Mouse (Mus musculus): ENCODE results near the gene Atg4b.

Gene Atg4b

DNA sequence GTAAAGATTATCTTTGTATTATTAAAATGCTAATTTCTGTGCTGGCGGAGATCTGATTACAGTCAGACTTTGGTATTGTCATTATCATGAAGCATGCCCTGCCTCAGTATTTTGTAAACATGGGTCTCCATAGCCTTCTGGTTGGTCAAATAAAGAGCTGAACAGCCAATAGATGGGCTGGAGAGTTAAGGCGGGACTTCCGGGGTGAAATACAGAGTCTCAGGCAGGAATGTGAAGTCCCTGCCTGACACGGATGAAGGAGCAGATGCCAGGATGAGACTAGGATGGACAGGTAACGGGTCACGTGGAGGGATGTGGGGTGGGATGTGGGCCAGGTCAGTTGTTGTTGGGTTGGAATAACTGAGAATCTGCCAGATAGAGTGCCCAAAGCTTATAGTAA lies at the start of gene Atg4b:
Gene Atg4b (plus strand): TSS at position 211 of the 400 bp plus-strand sequence.
- no peak for DNase-seq (ENCODE audit: low spot score)

DNA sequence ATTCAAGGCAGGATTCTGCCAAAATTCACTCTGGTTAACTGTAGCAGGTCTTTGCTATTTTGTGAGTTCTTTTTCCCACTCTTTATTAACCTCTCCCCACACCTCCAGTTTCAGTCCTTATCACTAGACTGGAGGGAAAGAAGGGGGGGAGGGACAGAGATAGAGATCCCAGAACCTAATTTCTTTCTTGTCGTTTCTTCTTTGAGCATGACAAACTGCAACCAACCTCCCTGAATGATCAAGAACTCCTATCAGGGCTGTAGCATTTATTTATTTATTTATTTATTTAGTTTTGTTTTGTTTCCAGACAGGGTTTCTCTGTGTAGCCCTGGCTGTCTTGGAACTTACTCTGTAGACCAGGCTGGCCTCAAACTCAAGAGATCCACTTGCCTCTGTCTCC lies 49.2 kb upstream of the Atg4b start:
- no peak for DNase-seq (ENCODE audit: low spot score)

DNA sequence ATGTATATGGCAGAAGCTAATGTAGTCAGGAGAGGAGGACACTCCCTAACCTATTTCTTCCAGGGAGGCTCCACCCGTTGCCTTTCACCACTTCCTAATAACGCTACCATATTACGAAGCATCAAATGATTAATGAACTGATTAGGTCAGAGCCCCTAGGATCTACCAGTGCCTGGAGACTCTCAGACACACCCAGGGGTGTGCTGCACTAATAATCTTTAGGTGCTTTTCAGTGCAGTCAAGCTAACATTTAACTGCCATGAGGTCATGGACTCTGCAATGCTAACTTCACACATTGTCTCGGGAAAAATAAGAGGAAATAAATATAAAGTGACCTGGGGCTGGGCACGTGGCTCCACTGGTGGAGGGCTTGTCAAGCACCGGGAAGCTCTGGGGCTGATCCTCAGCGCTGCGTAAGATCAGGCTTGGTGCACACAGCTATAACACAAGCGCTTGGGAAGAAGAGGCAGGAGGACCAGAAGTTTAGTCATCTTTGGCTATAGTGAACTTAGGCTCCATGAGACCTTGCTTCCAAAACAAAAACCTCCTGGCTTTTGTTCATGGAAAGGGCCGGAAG lies 47.7 kb upstream of the Atg4b start:
- no peak for DNase-seq (ENCODE audit: low spot score)

DNA sequence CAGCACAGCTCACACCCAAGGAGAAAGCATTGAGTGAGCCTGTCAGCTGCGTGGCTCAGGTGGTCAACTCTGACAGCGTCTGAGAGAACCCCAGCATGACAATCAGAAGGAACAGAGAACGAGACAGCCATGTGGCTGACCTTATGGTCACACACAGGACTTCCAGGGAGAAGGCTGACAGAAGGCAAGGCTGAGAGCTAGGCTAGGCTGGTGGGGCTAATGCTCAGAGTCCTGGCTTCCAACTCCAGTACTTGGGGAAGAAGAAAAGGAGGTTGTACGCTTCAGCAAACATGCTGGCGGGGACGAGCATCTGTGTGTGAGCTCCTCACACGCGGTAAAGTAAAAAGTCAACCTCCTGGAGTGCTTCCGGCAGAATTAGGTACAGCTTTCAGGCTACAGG lies 47.0 kb upstream of the Atg4b start:
- DNase-seq (ENCODE audit: low spot score), result no peak

DNA sequence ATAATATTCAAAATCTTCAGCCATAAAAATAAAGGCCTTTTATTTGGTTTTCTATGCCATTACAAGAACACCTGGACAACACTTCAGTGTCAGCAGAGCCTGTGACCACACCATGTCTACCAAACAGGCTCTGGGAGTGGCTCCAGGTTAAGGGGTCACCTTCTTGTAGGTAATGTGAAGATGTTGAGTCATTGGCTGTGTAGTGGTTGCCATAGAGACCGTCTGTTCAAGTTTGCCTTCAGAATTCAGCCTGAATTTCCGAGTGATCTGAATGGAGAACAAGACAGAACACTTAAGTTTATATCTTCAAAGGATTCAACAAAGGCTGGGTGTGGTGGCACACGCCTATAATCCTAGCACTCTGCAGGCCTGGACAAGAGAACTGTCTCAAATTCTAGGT lies 45.9 kb upstream of the Atg4b start:
- DNase-seq (ENCODE audit: low spot score), result no peak

DNA sequence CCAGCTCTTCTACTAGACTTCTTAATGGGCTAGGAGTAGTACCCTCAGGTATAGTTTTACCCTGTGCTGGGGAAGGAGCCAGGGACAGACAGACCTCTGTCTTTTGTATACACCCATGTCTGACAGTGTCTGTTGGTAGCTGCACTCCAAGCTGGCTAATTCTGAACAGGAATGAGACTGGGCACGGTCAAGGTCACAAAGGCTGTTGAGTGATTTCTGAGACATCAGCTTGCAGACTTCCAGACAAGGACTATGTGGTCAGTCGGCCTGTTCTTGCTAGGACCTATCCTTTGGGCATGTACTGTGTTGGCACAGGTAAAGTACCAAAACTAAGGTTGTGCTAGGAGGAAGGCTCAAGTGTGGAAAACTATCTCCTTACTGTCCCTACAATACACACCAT lies 35.1 kb upstream of the Atg4b start:
- no peak for DNase-seq (ENCODE audit: low spot score)

DNA sequence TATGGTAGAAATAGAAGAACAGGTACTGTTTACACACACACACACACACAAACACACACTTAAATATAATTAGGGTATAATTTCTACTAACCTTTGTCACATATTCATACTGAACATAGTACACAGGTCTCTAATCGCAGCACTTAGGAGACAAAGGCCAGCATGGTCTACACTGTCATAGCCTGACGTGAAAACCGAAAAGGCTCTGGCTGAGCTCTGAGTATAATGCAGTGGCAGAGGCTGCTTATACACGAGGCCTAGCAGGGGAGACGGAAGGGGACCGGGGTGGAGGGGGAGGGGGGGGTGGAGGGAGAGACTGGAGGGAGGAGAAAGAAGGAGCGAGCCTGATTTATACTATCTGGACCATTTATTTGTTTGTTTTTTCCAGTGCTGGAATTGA lies 29.7 kb upstream of the Atg4b start:
- no peak for DNase-seq (ENCODE audit: low spot score)

DNA sequence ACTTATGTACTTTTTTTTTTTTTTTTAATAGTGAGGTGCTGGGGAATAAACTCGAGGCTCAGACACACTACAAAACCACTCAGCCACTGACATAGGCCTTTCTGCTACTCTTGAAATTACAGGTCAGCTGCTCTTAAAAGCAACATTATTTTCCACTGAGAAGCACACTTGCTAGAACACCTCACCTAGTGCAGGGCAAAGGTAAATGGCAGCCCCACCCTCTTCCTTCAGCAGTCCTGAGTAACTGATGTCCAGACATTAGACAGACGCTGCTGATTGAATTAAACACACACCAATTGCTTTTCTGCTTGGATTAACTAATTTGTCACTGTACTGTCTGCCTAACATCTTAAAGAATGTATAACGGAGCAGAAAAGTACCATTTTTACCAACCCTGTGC lies 26.7 kb upstream of the Atg4b start:
- no peak for DNase-seq (ENCODE audit: low spot score)

DNA sequence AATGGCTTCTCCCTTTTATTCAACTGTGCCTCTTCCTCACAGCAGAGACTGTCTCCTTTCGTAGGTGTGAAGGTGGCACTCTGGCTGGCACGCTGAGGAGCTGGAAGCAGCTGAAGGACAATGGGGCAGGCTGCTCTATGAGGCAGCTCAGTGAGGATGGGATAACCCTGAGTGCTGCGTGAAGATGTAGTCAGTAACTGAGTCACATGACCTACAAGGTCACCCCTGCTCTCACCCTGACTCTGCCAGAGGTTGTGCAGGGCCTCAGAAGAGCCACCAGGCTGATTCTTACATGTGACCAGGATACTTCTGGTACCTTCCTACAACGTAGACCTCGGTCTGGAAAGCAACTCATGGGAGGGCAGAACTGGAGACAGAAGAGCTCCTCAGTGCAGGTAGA lies 25.6 kb upstream of the Atg4b start:
- no peak for DNase-seq (ENCODE audit: low spot score)

DNA sequence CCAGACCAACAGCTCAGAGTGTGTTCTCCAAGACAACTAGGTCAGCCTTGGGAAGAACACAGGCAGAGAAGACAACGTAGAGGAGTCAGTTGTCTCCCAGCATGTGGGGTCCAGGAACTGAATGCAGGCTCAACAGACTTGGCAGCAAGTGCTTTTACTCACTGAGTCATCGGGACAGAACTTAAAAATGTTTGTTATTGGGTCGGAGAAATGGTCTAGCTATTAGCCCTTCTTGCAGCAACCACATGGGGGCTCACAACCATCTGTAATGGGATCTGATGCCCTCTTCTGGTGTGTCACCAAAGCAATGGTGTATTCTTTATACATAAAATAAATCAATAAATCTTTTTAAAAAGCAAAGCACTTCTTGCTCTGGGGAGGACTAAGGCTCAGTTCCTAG lies 25.2 kb upstream of the Atg4b start:
- no peak for DNase-seq (ENCODE audit: low spot score)

DNA sequence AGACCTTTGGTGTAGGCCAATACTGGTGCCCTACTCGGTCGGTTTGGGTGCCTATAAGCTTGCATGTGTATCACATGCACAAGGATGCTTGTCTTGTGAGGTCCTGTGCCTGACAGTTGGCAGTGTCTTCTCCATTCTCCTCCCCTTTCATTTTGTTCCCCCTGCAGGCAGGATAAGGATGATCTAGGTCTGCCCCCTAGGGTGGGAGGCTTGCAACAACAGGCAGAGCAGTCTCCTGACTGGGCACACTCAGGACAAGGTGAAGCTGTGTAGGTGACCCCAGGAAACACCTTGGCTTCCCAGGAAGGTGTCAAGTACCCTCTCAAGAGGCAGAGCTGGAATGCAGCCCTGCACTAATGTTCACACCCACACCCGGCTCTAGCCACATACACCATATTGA lies 24.3 kb upstream of the Atg4b start:
- peak; percentile 60 for DNase-seq (ENCODE audit: low spot score)

DNA sequence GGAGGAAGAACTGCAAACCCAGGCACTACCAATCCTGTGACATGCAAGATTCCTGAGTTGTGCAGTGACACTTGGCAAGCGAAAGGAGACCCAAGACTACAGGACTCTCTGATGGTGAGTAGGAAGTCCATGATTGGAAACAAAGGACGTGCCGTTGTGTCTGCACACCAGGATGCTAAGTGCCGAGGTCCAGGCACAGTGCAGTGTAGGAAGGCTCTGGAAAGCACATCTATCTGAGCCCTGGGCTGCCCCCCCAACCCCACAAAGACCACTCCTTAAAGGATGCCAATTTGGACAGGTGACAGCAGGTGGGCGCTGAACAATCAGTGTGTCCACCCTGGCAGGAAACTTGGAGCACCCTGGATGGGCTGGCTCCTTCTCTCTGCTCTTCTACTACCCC lies 20.2 kb upstream of the Atg4b start:
- no peak for DNase-seq (ENCODE audit: low spot score)

DNA sequence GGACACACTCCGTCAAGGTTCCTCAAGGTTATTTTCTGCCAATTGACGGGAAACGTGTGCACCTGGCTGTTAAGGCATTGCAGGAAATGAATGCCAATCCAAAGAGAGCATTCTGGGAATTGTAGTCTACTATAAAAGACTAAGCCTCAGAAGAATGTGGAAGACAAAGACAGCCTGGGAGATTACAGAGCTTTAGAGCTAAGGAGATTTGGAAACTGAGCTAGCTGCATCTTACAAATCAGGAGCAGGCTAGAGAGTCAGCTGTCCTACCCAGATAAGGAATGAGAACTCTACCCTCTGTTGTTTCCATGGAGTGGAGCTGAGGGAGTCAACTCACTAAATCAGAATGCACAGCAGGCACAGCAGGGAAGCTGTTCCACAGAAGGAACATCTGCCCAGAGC lies 19.4 kb upstream of the Atg4b start:
- peak; percentile 36 for DNase-seq (ENCODE audit: low spot score)

DNA sequence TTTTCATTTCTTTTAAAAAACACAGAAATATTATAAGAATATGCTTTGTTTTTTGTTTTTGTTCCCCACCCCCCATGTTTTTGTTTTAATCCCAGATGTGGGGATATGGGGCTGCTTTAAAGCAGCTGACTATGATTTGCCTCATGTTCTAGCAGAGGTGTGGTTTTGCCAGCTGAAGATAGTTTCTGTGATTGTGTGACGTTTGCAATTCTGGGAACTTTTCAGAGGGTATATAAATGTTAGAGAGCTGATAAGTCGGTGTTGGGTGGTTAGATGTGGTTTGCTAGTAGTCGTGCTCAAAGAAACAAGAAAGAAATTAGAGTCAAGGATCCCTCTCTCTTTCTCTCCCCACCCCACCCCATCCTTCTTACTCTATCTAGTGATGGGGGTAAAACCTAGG lies 15.4 kb upstream of the Atg4b start:
- DNase-seq (ENCODE audit: low spot score), result no peak

DNA sequence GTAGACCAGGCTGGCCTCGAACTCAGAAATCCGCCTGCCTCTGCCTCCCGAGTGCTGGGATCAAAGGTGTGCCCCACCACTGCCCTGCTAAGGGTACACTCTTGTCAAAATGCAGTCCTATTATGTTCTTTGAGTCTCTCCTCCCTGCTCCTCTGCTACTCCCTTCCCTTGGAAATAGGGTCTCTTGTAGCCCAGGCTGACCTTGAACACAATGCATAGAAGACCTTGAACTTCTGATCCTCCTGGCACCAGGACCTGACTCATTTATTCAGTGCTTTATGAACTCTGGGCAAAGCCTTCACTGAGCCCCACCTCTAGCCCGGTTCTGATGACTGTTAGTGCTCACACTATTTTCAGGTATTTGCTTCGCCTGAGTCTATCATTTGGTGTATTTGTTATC lies 13.6 kb upstream of the Atg4b start:
- no peak for DNase-seq (ENCODE audit: low spot score)

DNA sequence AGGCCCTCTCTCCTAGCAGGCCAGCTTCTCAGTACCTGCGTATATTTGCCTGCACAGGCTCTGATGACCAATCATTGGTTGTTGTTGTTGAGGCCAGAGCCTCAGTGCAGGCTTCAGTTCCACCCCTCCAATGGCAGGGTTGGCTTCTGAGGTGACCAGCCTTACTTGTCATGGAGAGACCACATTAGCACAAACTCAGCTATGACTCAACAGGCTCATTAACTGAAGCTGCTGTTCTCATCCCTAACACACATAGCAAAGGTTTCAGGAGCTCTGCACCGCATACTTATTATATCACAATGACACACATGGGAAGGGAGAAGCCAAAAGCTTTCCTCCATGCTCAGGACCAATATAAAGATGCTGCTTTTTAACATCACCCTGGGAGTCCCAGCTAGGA lies 10.6 kb upstream of the Atg4b start:
- DNase-seq (ENCODE audit: low spot score), result no peak

DNA sequence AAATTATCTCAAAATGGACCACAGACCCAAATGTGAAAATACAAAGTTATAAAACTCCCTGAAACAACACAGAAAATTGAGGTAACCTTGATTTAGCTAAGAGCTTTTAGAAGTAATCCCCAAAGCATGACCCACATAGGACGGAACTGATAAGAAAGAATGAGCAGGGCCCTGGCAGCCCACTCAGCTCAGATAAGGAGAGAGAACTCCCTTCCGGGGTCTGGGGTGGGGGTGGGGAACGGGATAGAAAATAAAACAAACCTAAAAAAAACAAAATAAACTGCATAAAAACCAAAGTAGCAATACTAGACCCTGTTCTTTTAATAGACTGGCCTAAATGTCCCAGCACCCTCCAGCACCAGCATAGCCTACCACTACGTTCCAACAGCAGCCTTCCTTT lies 9.3 kb upstream of the Atg4b start:
- DNase-seq (ENCODE audit: low spot score), result no peak

DNA sequence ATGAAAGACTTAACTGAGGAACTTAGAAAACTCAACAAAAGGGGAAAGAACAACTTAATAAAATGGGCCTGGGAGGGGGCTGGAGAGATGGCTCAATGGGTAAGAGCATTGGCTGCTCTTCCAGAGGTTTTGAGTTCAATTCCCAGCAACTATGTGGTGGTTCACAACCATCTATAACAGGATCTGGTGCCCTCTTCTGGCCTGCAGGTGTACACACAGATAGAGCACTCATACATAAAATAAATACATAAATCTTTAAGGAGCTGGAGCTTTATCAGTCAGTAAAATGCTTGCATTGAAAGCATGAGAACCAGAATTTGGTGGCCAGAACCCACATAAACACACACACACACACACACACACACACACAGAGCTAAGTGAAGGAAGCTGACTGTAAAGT lies 8.4 kb upstream of the Atg4b start:
- no peak for DNase-seq (ENCODE audit: low spot score)

DNA sequence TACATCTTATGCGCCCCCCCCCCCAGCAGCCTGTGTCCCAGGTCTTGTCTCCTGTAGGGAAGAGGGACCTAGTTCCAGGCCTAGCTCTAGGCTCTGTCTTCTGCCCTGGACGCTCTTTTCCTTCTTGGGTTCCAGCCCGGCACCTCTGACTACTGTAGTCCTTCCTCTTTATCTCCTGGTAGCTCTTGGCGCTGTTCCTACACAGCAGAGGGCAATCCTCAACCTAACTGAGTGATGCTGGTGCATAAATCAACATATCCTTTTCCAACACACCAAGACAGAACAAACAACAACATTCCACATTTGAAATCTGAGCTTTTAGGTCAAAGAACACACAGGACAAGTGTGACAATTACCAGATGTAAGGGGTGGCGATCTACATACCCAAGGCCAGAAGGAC lies 5.1 kb upstream of the Atg4b start:
- no peak for DNase-seq (ENCODE audit: low spot score)

DNA sequence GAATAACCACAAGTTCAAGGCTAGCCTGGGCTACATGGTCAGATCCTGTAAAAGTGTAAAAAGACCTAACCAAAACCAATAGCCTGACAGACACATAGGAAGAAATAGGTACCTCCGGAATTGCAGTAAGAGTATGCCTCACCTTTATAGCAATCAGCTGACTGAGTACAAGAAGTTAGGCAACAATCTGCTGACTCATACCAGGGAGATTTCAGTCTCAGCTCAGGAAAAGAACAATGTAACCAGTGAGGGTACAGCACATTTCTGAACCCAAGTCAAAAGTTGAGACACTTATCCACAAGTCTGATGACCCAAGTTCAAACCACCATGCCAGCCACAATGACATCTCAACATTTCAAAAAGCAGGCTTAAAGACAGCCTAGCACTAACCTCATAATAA lies 2.8 kb upstream of the Atg4b start:
- no peak for DNase-seq (ENCODE audit: low spot score)

DNA sequence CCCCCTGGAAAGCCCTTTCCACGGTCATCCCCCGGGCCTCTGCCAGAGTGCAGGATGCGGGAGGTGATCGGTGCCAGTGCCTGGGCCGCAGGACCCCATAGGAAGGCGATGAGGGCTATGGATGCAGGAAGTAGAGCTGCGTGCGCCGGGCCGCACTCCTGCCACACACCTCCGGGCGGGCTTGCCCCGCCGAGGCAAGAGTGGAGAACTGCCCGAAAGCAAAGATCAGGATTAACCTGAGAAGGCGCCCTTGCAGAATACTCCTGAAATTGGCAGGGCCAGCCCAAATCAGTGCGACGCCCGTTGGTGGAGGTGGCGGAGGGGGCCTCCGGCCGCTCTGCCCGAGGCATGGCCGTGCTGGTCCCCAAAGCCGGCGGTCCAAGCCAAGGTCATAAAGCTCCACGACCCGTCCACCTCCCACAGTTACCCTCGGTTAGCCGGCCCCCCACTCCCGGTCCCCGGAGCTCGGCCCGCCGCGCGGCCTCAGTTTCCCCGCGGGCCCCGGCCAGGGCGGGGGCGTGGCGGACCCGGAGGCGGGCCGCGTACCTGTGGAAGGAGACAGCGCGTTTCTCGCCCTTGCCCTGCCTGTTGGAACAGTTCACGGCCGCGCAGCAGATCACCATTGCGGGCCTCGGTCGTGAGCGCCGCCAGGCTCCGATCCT lies 2.7 kb downstream of the Atg4b start:
- peak; percentile 51 for DNase-seq (ENCODE audit: low spot score)

DNA sequence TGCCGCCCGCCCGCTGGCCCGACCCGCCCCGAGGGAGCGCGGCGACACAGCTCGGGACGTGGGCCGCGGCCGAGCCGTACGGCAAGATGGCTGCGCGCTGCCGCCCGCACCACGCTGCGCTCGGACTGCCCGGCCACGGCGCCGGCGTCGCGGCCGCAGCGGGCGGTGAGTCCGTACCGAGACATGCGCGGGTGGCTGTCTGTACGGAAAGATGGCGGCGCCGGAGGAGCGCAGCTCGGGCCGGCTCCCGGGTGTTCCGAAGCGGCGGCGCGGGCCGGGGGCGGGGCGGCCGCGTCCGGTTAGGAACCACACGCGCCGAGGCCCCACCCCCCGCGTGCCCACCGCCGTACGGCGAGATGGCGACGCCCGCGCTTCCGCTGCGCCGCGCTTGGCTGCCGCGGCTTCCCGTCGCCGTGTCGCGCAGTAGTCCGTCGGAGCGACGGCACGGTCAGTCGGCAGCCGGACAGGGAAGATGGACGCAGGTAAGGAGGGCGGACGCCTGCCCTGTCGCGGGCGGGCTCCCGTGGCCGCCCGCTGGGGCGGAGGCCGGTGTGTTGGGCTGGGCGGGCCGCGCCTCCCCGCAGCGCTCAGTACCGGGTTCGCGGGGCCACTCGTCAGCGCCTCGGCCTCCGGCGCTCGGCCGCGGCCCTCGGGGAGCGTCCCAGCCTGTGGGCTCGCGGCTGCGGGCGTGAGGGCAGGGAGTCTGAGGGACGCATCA lies 3.4 kb downstream of the Atg4b start, which contains the start of gene Thap4:
Gene Thap4 (minus strand): TSS at position 292 of the 718 bp plus-strand sequence.
- peak; percentile 91 for DNase-seq (ENCODE audit: low spot score)

DNA sequence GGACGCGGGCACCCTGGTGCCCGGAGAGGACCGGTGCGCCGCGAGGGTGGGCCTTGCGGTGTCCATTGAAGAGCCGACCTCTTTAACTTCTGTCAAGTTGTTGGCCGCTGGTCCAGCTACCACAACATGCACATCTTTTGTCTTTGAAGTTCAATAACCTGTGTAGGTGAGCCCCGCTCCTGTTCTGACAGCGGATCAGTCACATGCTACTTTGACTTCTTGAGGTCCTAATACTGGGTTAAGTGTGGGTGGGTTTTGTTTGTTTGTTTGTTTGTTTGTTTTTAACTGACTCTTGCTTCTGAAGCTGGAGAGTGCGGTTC lies 4.0 kb downstream of the Atg4b start:
- DNase-seq (ENCODE audit: low spot score), result no peak

DNA sequence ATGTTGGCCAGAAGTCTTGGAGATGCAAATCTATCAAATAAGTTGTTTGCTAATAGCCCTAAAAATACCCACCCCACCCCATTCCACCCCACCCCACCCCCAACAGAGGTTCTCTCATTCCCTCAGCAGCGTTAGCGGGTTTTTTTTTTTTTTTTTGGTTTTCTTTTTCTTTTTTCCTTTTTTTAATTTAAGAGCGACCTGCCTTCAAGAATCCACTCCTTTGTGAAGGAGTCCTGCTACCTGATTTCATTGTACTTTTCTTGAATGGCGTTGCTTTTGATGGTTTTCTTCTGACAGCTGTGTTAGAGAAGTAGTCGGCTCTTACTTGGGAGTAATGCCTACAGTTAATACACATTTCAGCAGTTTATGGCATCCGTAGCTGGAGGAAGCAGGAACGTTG lies 4.3 kb downstream of the Atg4b start:
- no peak for DNase-seq (ENCODE audit: low spot score)

Measured in embryo, embryonic 10 days (tissue).